Mouse (Mus musculus): ENCODE measurements around the gene Mylk2. TPM values are rescaled to one million over a fixed set of nuclear protein-coding genes. Genes with fewer than 3 reads are reported as not detected.

Gene Mylk2
- total RNA-seq, 2 experiments from 2014 or later, result 111 to 112 TPM

- DNase-seq, result peak; percentile 48
Measured at GRCm38 (mm10) chr2:152913471-152913870, 2.3 kb downstream of the Mylk2 start.

GRCm38 (mm10) chr2:152914310-152915120 is 3.4 kb downstream of the Mylk2 start:
- DNase-seq, result peak; percentile 86

GRCm38 (mm10) chr2:152915453-152915852 is 4.3 kb downstream of the Mylk2 start:
- no peak for DNase-seq

- DNase-seq, result no peak
Measured at GRCm38 (mm10) chr2:152916111-152916510, 5.0 kb downstream of the Mylk2 start.

DNA sequence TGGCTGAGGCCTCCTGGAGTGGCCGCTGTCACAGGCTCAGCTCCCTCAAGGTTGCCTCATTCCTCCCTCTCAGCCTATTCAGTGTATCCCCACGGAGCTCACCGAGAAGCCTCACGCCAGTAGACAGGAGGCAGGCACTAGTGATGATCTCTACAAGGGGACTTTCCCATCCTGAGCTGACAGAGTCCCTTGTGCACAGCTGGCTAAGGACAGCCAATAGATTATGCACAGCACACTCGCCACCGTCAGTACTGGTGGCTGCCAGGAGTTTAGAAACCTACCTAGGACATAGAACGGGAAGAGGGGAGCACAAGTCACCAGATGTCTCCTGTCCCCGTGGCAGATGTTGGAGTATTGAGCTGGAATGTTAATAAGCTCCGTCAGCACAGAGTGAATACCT is 6.5 kb downstream of the Mylk2 start:
- DNase-seq, result no peak

- DNase-seq, result no peak
Measured at GRCm38 (mm10) chr2:152922376-152922775, 11.2 kb downstream of the Mylk2 start.

DNA sequence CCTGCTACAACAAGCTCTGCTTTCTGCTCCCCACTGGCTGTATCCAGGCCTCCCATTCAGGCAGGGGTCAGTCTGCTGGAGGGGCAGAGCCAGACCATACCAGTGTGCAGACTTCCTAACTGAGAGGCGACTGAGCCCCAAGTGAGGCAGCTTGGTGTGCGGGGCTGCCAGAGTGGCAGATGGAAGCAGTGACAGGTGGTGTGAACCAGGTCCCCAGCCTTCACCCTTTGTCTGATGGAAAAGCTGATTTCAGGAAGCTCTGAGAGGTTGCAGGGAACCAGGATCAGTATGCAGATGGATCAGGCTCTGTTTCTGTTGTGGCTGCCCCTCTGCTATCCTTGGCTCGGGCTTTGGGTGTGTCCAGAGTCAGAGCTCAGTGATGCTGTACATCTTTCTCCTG is 12.5 kb downstream of the Mylk2 start:
- DNase-seq, result no peak

DNA sequence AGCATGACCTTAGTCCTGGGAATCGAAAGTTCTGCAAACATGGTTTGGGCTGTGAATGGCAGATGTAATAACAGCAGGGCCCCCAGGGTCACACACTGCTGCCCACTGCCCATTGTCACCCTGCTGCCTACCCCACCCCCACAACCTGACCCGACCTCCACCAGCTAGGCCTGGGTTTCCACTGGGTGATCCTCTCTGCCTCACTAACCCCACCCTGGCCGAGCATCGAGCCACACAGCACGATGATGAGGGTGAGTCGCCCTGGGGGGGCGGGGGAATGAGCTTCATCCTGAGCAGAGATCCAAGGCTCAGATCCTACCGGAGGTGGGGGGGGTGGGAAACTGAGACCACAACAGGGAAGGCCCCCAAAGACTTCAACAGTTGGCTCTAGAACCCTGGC is 13.0 kb downstream of the Mylk2 start:
- no peak for DNase-seq

DNA sequence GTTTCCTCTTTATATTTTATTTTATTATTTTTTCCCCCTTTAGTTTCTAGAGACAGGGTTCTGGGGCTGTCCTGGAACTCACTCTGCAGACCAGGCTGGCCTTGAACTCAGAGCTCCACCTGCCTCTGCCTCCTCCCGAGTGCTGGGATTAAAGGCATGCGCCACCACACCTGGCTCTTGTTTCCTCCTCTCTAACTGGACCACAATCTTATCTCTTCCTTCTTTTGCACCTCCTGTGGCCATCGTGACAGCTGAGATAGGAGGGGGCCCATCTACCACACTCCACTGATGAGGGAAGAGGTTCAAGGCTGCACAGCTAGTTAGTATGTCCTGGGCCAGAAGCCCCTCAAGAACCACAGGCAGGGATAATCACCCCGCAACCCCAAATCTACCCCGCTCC is 13.4 kb downstream of the Mylk2 start:
- no peak for DNase-seq

DNA sequence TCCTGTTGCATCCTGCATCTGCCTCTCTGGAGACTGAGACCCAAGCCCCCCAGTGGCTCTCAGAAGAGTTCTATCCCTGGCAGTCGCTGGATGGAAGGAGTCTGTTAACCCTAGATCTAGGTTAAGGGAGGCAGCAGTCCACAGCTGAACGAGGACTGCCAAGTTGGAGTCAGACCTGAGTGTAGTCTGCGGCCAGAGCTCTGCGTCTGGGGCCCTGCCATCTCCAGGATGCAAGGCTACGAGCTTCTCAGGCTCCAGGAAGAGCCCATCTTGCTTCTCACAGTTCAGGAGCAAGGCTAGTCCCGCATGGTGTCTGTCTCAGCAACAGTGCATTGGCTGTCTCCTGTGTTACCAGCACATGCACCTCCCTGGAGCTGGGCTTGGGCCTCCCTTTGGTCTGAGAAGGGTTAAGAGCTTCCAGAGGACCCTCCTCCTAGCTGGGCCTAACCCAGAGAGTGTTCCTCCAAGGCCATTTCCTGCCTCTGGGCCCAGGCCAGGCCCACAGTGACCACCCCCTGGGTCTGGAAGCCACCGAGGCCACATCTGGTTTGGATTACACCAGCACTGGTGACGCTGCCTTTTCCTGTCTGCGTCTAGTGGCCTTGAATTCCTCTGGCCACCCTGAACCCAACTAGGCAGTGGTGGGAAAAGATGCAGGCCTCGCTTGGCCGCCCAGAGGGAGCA is 14.2 kb downstream of the Mylk2 start:
- peak; percentile 70 for DNase-seq

DNA sequence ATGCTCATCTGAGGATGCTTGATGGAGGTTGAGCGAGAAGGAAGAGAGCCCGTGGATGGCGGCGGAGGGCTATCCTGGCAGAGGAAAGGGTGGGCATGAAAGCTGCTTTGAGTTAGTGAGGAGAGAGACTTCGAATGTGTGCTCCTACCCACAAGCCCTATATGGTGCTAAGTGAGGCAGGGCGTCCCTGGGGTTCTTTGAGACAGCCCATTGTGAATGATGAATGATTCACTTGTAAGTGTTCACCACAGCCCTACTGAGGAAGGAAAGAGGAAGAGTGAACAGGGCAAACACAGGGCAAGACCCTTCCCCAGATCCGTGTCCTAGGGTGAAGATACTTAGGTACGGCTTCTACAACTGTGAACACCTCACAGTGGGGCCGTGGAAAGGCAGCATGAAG is 15.7 kb downstream of the Mylk2 start:
- DNase-seq, result no peak

DNA sequence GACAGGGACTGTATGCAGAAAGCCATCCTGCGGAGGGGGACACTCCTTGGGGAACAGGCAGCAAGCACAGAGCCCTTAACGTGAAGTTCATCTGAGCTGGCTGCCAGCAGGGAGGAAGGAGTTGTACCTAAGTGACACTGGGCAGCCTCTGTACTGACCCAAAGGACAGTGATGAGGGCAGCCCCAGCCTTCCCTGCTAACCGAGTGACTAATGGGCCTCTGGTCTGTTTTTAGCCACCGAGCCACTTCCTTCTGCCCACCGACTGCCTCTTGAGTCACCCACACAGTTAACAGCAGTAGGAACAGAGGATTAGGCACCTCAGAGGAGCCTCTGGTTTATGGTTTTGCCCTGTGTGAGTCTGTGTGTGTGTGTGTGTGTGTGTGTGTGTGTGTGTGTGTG is 16.2 kb downstream of the Mylk2 start:
- no peak for DNase-seq

- DNase-seq, result no peak
Measured at GRCm38 (mm10) chr2:152928219-152928987, 17.3 kb downstream of the Mylk2 start.

DNA sequence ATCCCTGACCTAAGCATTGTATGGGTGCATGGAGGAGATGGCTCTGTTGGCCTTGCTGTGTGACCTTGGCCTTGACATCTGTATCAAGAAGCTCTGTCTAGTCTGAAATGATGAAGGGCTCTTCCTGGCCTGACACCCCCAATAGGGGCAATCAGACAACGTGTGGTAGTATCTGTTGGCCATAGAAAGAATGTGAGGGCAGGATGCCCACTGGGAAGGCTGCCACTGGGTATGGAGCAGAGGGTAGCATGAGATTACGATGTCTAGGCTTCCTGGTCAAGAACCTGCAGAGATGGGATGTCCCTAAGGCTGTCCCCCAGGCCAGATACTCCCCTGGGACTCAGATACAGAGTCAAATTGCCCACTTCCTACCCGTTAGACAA is 17.8 kb downstream of the Mylk2 start:
- no peak for DNase-seq

DNA sequence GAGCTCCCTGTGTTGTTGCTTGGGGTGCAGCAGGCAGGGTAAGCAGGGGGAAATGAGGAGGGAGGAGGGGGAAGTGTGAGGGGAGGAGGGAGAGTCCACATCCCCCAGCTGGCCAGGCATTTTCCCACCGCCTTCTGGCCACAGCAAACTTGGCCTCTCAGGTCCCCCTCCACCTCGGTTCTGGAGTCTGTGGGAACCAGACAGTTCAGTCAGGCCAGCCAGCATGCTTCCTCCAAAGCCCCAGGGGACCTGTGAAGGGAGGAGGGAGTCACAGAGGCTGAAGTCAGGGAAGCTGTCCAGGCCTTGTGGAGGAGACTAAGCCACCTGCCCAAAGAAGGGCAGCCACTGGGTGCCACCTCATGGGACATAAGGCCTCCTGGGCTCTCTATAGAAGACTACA is 19.1 kb downstream of the Mylk2 start:
- peak; percentile 41 for DNase-seq

GRCm38 (mm10) chr2:152931456-152932160 is 20.5 kb downstream of the Mylk2 start:
- no peak for DNase-seq

DNA sequence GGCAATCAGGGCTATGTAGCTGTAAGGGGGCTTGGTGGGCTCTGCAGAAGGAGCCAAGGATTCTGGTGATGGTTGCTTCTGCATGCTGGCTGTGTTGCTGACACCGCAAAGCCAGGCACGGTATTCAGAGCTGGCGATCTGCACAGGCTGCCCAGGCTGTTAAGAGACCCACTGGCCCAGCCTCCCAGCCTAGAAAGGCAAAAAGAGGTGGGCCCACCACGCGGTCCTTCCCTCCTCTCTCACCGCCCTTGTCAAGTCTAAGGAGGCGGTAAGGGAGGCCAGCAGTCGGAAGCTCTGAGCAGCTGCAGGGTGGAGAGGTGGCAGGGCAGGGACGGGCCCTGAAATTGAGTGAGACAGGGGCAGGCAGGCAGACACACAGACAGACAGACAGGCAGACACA is 21.9 kb downstream of the Mylk2 start, which contains the start of gene Foxs1:
Gene Foxs1, minus strand, starts transcription at position 161 of the 400 bp plus-strand sequence.
- DNase-seq, result peak; percentile 42

DNA sequence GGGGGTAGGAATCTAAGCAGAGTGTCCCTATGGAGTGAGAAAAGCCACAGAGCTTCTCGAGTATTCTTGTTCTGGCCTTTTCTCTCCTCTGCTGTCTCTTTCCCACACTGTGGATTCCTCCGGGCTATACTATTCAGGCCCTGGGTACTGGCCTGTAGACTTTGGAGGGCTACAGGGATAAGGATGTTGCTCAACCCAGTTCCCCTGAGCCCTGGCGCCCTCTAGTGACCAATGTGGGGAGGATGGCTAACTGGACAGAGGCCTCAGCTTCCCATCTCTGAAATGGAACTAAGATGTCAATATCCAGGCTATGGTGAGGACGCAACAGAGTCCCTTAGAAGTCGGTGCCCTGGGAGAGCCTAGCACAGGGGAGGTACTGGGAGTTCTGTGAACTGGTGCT is 22.5 kb downstream of the Mylk2 start:
- peak; percentile 71 for DNase-seq

- DNase-seq, result peak; percentile 60
Measured at GRCm38 (mm10) chr2:152939846-152940245, 28.7 kb downstream of the Mylk2 start.

DNA sequence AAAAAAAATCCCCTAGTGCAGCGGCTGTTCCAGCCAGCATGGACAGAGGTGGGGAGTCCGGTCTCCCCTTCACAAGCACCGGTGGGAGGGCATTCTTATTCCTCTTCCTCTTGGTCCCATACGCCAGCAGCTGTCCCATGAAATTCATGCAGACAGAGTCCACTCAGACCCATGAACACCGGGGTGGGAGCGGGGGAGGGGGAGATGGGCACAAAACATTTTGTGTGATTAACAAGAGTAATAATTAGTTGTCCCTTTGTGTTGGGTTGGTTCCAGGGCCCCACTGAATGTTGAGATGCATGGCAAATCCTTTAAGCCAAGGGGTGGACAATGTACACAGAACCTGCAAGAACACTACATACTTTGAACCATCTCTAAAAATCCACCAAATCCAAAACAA is 30.0 kb downstream of the Mylk2 start:
- no peak for DNase-seq

DNA sequence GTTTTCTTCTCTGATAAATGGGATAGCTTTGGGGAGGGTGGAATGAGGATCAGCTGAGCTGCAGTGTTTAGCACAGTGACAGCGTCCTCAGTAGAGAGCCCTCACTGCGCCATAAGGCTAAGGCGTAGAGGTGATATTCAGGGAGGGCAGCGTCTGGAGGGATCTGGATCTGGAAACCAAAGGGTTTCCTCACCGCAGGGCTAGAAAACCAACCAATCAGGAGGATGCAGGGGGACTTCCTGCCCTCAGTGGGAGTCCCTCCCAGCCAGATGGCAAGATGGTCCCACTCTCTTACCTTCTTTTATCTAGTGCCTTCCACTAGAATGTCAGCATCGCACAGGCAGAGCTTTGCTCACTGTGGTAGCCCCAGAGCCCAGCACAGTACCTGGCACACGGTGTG is 30.6 kb downstream of the Mylk2 start:
- DNase-seq, result no peak

GRCm38 (mm10) chr2:152942898-152943515 is 31.9 kb downstream of the Mylk2 start:
- DNase-seq, result no peak

Measured in gastrocnemius, postnatal 10 days (tissue).